Mouse (Mus musculus) fat pad, adult 2 months (tissue): ENCODE measurements around the gene Gm13178.
A peak's percentile ranks its signal among the peaks of the same experiment; 100 is the strongest.

Source experiments
- DNase-seq: peaks from one replicate; pipeline ENCODE4 v3.0.0-alpha.2; 2011; ENCODE audit warnings: low read depth, low spot score; ENCODE audit errors: extremely low read depth

Gene Gm13178

GRCm38 (mm10) chr4:144721304-144721703 is at the start of gene Gm13178:
Gene Gm13178 (minus strand): TSS chr4:144721404.
- no peak for DNase-seq

- DNase-seq = no peak
Observed at GRCm38 (mm10) chr4:144765722-144766121, 44.5 kb upstream of the Gm13178 start.

- DNase-seq = no peak
Observed at GRCm38 (mm10) chr4:144749139-144749538, 27.9 kb upstream of the Gm13178 start.

DNA sequence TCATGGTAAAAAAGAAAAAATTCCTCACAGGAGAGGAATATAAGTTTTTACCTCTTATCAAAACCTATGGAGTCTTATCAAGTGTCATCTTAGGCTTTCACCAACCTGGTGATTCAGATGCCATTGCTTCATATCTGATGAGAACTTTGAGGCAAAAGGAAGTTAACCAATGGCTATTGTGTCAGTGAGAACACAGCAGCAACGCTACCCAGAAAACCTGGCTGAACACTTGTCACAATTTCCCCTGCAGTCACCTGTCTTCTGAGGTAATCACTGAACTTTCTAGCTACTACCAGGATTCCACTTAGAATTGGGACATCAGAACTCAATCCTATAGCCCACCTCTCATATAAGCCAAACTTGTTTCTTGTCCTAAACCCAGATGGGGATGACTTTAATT is 1.5 kb downstream of the Gm13178 start:
- DNase-seq = peak; percentile 65

DNA sequence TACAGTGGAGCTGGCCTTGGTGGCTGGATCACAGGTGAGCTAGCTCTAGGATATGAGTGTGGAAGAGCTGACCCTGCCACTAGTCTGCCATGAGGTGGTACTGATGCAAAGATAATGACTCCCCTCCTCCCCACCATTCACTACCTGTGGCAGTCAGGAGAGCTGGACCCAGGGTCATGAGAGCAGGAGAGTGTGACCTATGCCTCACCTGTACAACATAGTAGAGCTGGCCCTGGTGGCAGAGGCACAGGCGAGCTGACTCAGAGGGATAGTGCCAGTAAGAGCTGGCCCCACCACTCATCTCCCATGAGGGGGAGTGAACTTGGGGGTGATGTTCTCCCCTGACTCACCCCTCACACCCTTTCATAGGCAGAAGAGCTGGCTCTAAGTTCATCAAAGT is 2.9 kb downstream of the Gm13178 start:
- DNase-seq = no peak

GRCm38 (mm10) chr4:144686268-144686667 is 34.9 kb downstream of the Gm13178 start, which contains the start of gene Gm436:
Gene Gm436 (minus strand): TSS chr4:144686368.
- no peak for DNase-seq
